Mouse (Mus musculus): ENCODE measurements around the gene Atp8b2. TPM values are rescaled to one million over a fixed set of nuclear protein-coding genes. Genes with fewer than 3 reads are reported as not detected.

Gene Atp8b2
- total and polyA plus RNA-seq, 3 experiments, result 0.04 to 0.66 TPM; not detected in 1

GRCm38 (mm10) chr3:89953420-89953819 is 9.9 kb downstream of the Atp8b2 start:
- Histone ChIP-seq H3K4me1 (ENCODE audit: insufficient read depth, low read depth, low read length) (peaks cover 4% of the 10 kb centered on the region), H3K36me3 (replicated peaks) (no peaks in the 10 kb centered on the region), H3K4me3 (ENCODE audit: low read depth, low read length) (no peak overlapping the region), H3K9me3 (replicated peaks) (no peaks in the 10 kb centered on the region), H3K27me3 (ENCODE audit: insufficient read depth, low read length) (peaks cover 26% of the 10 kb centered on the region)
- ATAC-seq (ENCODE audit: extremely low read depth, insufficient number of reproducible peaks, low FRiP score, poor library complexity, severe bottlenecking) (peak; percentile 34; the same call in 1 of the 2 replicates), DNase-seq (ENCODE audit: low spot score) (peak; percentile 58)
- TF ChIP-seq GATA2 (IDR thresholded peaks at IDR 0.05; ENCODE audit: borderline replicate concordance, low read depth, low read length) (no peak), TAL1 (conservative IDR thresholded peaks at IDR 0.05; ENCODE audit: low read depth, low read length) (no peak), POLR2AphosphoS5 (IDR thresholded peaks at IDR 0.05; ENCODE audit: insufficient replicate concordance, low read depth, low read length) (no peak), CTCF (IDR thresholded peaks at IDR 0.05; ENCODE audit: low read depth, low read length) (peak; percentile 84), GATA1 (IDR thresholded peaks at IDR 0.05; ENCODE audit: borderline replicate concordance, low read length) (no peak)

- H3K36me3 ChIP-seq (replicated peaks), result no peaks in the 10 kb centered on the region
- ATAC-seq (ENCODE audit: extremely low read depth, insufficient number of reproducible peaks, low FRiP score, poor library complexity, severe bottlenecking) (no peak), DNase-seq (ENCODE audit: low spot score) (no peak)
- H3K27me3 ChIP-seq (ENCODE audit: insufficient read depth, low read length), result peaks cover 30% of the 10 kb centered on the region
- TF ChIP-seq TAL1 (conservative IDR thresholded peaks at IDR 0.05; ENCODE audit: low read depth, low read length) (no peak), POLR2AphosphoS5 (IDR thresholded peaks at IDR 0.05; ENCODE audit: insufficient replicate concordance, low read depth, low read length) (no peak), CTCF (IDR thresholded peaks at IDR 0.05; ENCODE audit: low read depth, low read length) (no peak), GATA2 (IDR thresholded peaks at IDR 0.05; ENCODE audit: borderline replicate concordance, low read depth, low read length) (no peak), GATA1 (IDR thresholded peaks at IDR 0.05; ENCODE audit: borderline replicate concordance, low read length) (no peak)
- no peaks in the 10 kb centered on the region for H3K9me3 ChIP-seq (replicated peaks)
- peaks cover 2% of the 10 kb centered on the region for H3K4me1 ChIP-seq (ENCODE audit: insufficient read depth, low read depth, low read length)
- H3K4me3 ChIP-seq (ENCODE audit: low read depth, low read length), result no peak overlapping the region
These were observed 14.7 kb downstream of the Atp8b2 start for GRCm38 (mm10) chr3:89948655-89949054.

GRCm38 (mm10) chr3:89948021-89948420 is 15.3 kb downstream of the Atp8b2 start:
- DNase-seq (ENCODE audit: low spot score), result no peak
- H3K4me3 ChIP-seq (ENCODE audit: low read depth, low read length), result no peak overlapping the region
- H3K27me3 ChIP-seq (ENCODE audit: insufficient read depth, low read length), result peaks cover 30% of the 10 kb centered on the region
- H3K36me3 ChIP-seq (replicated peaks), result no peaks in the 10 kb centered on the region
- H3K4me1 ChIP-seq (ENCODE audit: insufficient read depth, low read depth, low read length), result no peaks in the 10 kb centered on the region
- no peaks in the 10 kb centered on the region for H3K9me3 ChIP-seq (replicated peaks)
- TF ChIP-seq CTCF (IDR thresholded peaks at IDR 0.05; ENCODE audit: low read depth, low read length), result no peak
- TF ChIP-seq TAL1 (conservative IDR thresholded peaks at IDR 0.05; ENCODE audit: low read depth, low read length), result no peak
- no peak for TF ChIP-seq GATA1 (IDR thresholded peaks at IDR 0.05; ENCODE audit: borderline replicate concordance, low read length)
- no peak for TF ChIP-seq POLR2AphosphoS5 (IDR thresholded peaks at IDR 0.05; ENCODE audit: insufficient replicate concordance, low read depth, low read length)
- no peak for TF ChIP-seq GATA2 (IDR thresholded peaks at IDR 0.05; ENCODE audit: borderline replicate concordance, low read depth, low read length)
- no peak for ATAC-seq (ENCODE audit: extremely low read depth, insufficient number of reproducible peaks, low FRiP score, poor library complexity, severe bottlenecking)

- H3K4me3 ChIP-seq (ENCODE audit: low read depth, low read length), result no peak overlapping the region
- TF ChIP-seq GATA1 (IDR thresholded peaks at IDR 0.05; ENCODE audit: borderline replicate concordance, low read length) (no peak), TAL1 (conservative IDR thresholded peaks at IDR 0.05; ENCODE audit: low read depth, low read length) (no peak), POLR2AphosphoS5 (IDR thresholded peaks at IDR 0.05; ENCODE audit: insufficient replicate concordance, low read depth, low read length) (no peak), GATA2 (IDR thresholded peaks at IDR 0.05; ENCODE audit: borderline replicate concordance, low read depth, low read length) (no peak), CTCF (IDR thresholded peaks at IDR 0.05; ENCODE audit: low read depth, low read length) (no peak)
- DNase-seq (ENCODE audit: low spot score) (no peak), ATAC-seq (ENCODE audit: extremely low read depth, insufficient number of reproducible peaks, low FRiP score, poor library complexity, severe bottlenecking) (no peak)
- H3K9me3 ChIP-seq (replicated peaks), result no peaks in the 10 kb centered on the region
- H3K27me3 ChIP-seq (ENCODE audit: insufficient read depth, low read length), result peaks cover 22% of the 10 kb centered on the region
- H3K4me1 ChIP-seq (ENCODE audit: insufficient read depth, low read depth, low read length), result no peaks in the 10 kb centered on the region
- H3K36me3 ChIP-seq (replicated peaks), result no peaks in the 10 kb centered on the region
These were observed 18.3 kb downstream of the Atp8b2 start for GRCm38 (mm10) chr3:89945026-89945425.

- ATAC-seq (ENCODE audit: extremely low read depth, insufficient number of reproducible peaks, low FRiP score, poor library complexity, severe bottlenecking) (no peak), DNase-seq (ENCODE audit: low spot score) (no peak)
- H3K4me3 ChIP-seq (ENCODE audit: low read depth, low read length), result no peak overlapping the region
- no peaks in the 10 kb centered on the region for H3K4me1 ChIP-seq (ENCODE audit: insufficient read depth, low read depth, low read length)
- peaks cover 25% of the 10 kb centered on the region for H3K27me3 ChIP-seq (ENCODE audit: insufficient read depth, low read length)
- no peak for TF ChIP-seq GATA1 (IDR thresholded peaks at IDR 0.05; ENCODE audit: borderline replicate concordance, low read length)
- TF ChIP-seq GATA2 (IDR thresholded peaks at IDR 0.05; ENCODE audit: borderline replicate concordance, low read depth, low read length), result no peak
- no peak for TF ChIP-seq CTCF (IDR thresholded peaks at IDR 0.05; ENCODE audit: low read depth, low read length)
- TF ChIP-seq TAL1 (conservative IDR thresholded peaks at IDR 0.05; ENCODE audit: low read depth, low read length), result no peak
- H3K9me3 ChIP-seq (replicated peaks), result no peaks in the 10 kb centered on the region
- no peaks in the 10 kb centered on the region for H3K36me3 ChIP-seq (replicated peaks)
These were observed 20.4 kb downstream of the Atp8b2 start for GRCm38 (mm10) chr3:89942894-89943293.

- TF ChIP-seq CTCF (IDR thresholded peaks at IDR 0.05; ENCODE audit: low read depth, low read length) (no peak), POLR2AphosphoS5 (IDR thresholded peaks at IDR 0.05; ENCODE audit: insufficient replicate concordance, low read depth, low read length) (no peak), TAL1 (conservative IDR thresholded peaks at IDR 0.05; ENCODE audit: low read depth, low read length) (no peak), GATA2 (IDR thresholded peaks at IDR 0.05; ENCODE audit: borderline replicate concordance, low read depth, low read length) (no peak), GATA1 (IDR thresholded peaks at IDR 0.05; ENCODE audit: borderline replicate concordance, low read length) (no peak)
- Histone ChIP-seq H3K9me3 (replicated peaks) (no peaks in the 10 kb centered on the region), H3K27me3 (ENCODE audit: insufficient read depth, low read length) (peaks cover 26% of the 10 kb centered on the region), H3K4me3 (ENCODE audit: low read depth, low read length) (no peak overlapping the region), H3K36me3 (replicated peaks) (no peaks in the 10 kb centered on the region), H3K4me1 (ENCODE audit: insufficient read depth, low read depth, low read length) (no peaks in the 10 kb centered on the region)
- DNase-seq (ENCODE audit: low spot score) (no peak), ATAC-seq (ENCODE audit: extremely low read depth, insufficient number of reproducible peaks, low FRiP score, poor library complexity, severe bottlenecking) (no peak)
These were observed 26.8 kb downstream of the Atp8b2 start for GRCm38 (mm10) chr3:89936495-89936894.

All from G1E (cell line).